Mouse (Mus musculus) liver, postnatal 0 days (tissue): ENCODE measurements around the gene Sorbs1.

Source experiments
- CTCF ChIP-seq: sonication (generic); IDR thresholded peaks from 2 replicates; pipeline ENCODE4 v1.5.1; 2016; ENCODE audit warnings: antibody characterized with exemption, low read depth
- EP300 ChIP-seq: IDR thresholded peaks from 2 replicates; pipeline ENCODE4 v1.6.1; 2016; ENCODE audit warnings: antibody characterized with exemption, low read depth, mild to moderate bottlenecking

- TF ChIP-seq CTCF, result no peak
- no peak for TF ChIP-seq EP300
Observed at GRCm38 (mm10) chr19:40309911-40310310, 203.7 kb downstream of the Sorbs1 start.
